Mouse (Mus musculus) gastrocnemius, postnatal 4 days (tissue): ENCODE data around the gene Nppb. TPM values are rescaled to one million over a fixed set of nuclear protein-coding genes. Genes with fewer than 3 reads are reported as not detected.

Experiments
- DNase-seq, 2 experiments: peaks; one replicate each; pipeline ENCODE4 v3.0.0; 2021 to 2022; ENCODE audit warnings: low spot score in 2 of 2, mixed read lengths in 2 of 2
- total RNA-seq, 2 experiments: library from RNA; stranded (reverse); gene quantifications; 2 replicates each; pipeline ENCODE4 v1.2.3; 2021

Gene Nppb
- total RNA-seq, 2 experiments from 2014 or later, result not detected

DNA sequence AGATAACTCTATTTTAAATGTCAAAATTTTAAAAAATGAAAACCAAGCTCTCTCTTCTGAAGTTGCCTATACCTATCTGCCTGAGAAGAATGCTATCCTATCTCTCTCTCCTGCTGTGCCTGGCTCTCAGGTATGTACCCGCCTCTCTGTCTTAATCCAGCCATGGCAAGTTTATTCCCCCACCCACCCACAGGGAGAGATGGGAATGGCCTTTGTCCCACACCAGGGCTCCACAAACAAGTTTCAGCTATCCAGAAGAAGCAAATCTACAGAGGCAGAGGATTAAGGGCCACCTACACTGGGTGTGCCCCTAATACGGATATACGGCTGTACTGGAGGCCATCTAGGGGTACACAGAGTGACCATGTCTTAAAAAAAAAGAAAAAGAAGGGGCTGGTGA is 49.9 kb downstream of the Nppb start:
- no peak for DNase-seq

Other genes with a start within 250 kb of the Nppb start
- gene Zfp984, start 176.0 kb upstream of the Nppb start, total RNA-seq, result 1 to 10 TPM; 2.5 to 3.2 TPM
- gene Zfp933, start 137.4 kb upstream of the Nppb start, total RNA-seq, result 1 to 10 TPM; 9.0 to 9.7 TPM
- gene Miip, start 117.0 kb upstream of the Nppb start, total RNA-seq, result 10 to 100 TPM in 1 of 2 experiments, 1 to 10 TPM in 1; 9.9 to 12.4 TPM
- 1 to 10 TPM; 6.3 to 6.4 TPM for gene Fv1, start 116.8 kb upstream of the Nppb start, total RNA-seq
- 100 to 1,000 TPM; 200 to 231 TPM for gene Mfn2, start 81.1 kb upstream of the Nppb start, total RNA-seq
- gene Plod1, start 49.0 kb upstream of the Nppb start, total RNA-seq, result 10 to 100 TPM; 52.7 to 63.2 TPM
- 10 to 100 TPM; 37.7 to 37.8 TPM for gene 2510039O18Rik, start 44.9 kb upstream of the Nppb start, total RNA-seq
- not detected for gene Nppa, start 14.9 kb downstream of the Nppb start, total RNA-seq
- 10 to 100 TPM; 13.6 to 14.4 TPM for gene Clcn6, start 53.0 kb downstream of the Nppb start, total RNA-seq
- 10 to 100 TPM; 30.2 to 32.2 TPM for gene Mthfr, start 53.3 kb downstream of the Nppb start, total RNA-seq
- 10 to 100 TPM; 20.5 to 22.7 TPM for gene Agtrap, start 102.2 kb downstream of the Nppb start, total RNA-seq
- gene Mad2l2, start 144.6 kb downstream of the Nppb start, total RNA-seq, result 10 to 100 TPM; 19.0 to 20.4 TPM
- under 1 TPM; 0.39 to 0.44 TPM for gene Draxin, start 144.9 kb downstream of the Nppb start, total RNA-seq
- gene Fbxo6, start 166.4 kb downstream of the Nppb start, total RNA-seq, result 10 to 100 TPM; 19.2 to 21.4 TPM
- gene Fbxo44, start 174.7 kb downstream of the Nppb start, total RNA-seq, result 1 to 10 TPM in 1 of 2 experiments, under 1 TPM in 1; 0.91 to 1.3 TPM
- not detected for gene Fbxo2, start 174.8 kb downstream of the Nppb start, total RNA-seq